Comparison of ENCODE assay signal across 8 mouse cellular contexts in the genomic region with DNA sequence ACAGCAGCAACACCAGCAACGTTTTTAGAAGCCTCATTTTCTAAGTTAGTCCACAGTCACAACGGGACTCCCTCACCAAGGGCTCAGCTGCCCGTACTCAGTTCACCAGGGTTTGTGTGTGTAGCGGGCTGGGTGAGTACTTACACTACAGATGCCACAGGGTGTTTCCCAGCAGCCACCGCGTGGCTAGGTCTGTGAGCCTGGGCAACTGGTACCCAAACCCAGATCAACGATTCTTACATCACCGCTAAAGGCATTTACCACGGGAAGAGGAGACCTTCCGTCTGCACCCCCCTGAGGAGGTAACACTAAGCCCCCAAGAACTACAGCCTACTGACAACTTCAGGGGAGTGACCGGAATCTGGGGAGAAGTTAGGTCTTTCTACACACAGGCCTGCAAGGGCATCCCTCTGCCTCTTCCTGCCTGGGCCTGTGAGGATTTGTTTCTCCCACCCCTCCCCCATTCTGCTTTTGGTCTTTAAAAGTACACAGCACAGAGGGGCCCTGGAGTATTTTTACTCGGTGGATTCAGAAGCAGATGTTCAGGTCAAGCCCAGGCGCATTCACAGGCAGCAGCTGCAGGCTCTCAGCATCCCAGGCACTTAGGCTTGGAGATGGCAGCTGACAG.
DNase-seq lines count a peak whose midpoint lies in the region; ATAC-seq and TF ChIP-seq lines count a peak whose summit lies in the region.

No protein-coding gene starts in this region.

- no peaks in the 10 kb centered on the region for H3K9me3 ChIP-seq in lung, postnatal 0 days (ENCODE audit: low read length)

- TF ChIP-seq POLR2A in thymus, adult 2 months (IDR thresholded peaks at IDR 0.05; ENCODE audit: control insufficient read depth, extremely low read depth, insufficient read depth, low read length, poor library complexity), result no peak
- no peak; the same call in 1 of the 2 replicates for TF ChIP-seq POLR2A in heart, adult 2 months (IDR thresholded peaks at IDR 0.05; ENCODE audit: insufficient read depth, low read depth, low read length)
- no peak for TF ChIP-seq POLR2A in kidney, adult 2 months (IDR thresholded peaks at IDR 0.05; ENCODE audit: low read depth, low read length)
- no peak for TF ChIP-seq POLR2A in small intestine, adult 2 months (IDR thresholded peaks at IDR 0.05; ENCODE audit: low read depth, low read length)

- H3K79me2 ChIP-seq in heart, adult 2 months (replicated peaks; ENCODE audit: control insufficient read depth, insufficient read depth, low read length), result no peaks in the 10 kb centered on the region

- no peaks in the 10 kb centered on the region for H3K36me3 ChIP-seq in thymus, adult 2 months (ENCODE audit: control insufficient read depth, insufficient read depth, low read length)
- peaks cover 12% of the 10 kb centered on the region for H3K36me3 ChIP-seq in heart, adult 2 months (ENCODE audit: control insufficient read depth, insufficient read depth, low read length)
- H3K36me3 ChIP-seq in kidney, adult 2 months (ENCODE audit: control insufficient read depth, insufficient read depth, low read length), result no peaks in the 10 kb centered on the region
- no peaks in the 10 kb centered on the region for H3K36me3 ChIP-seq in lung, postnatal 0 days (ENCODE audit: insufficient read depth, low read length)
- no peaks in the 10 kb centered on the region for H3K36me3 ChIP-seq in small intestine, adult 2 months (ENCODE audit: control insufficient read depth, insufficient read depth, low read length)

- peaks cover 18% of the 10 kb centered on the region for H3K4me1 ChIP-seq in thymus, adult 2 months (replicated peaks; ENCODE audit: control insufficient read depth, insufficient read depth, low read length)
- H3K4me1 ChIP-seq in heart, adult 2 months (ENCODE audit: control insufficient read depth, insufficient read depth, low read length), result peaks cover 37% of the 10 kb centered on the region
- H3K4me1 ChIP-seq in kidney, adult 2 months (ENCODE audit: control insufficient read depth, insufficient read depth, low read length), result peaks cover 5% of the 10 kb centered on the region; the same call in 1 of the 2 replicates
- peaks cover 24% of the 10 kb centered on the region; the same call in 1 of the 2 replicates for H3K4me1 ChIP-seq in lung, postnatal 0 days (ENCODE audit: insufficient read depth, low read depth, low read length)
- peaks cover 8% of the 10 kb centered on the region; the same call in 1 of the 2 replicates for H3K4me1 ChIP-seq in small intestine, adult 2 months (ENCODE audit: control insufficient read depth, insufficient read depth, insufficient read length, low read length)

- H3K4me3 ChIP-seq in thymus, adult 2 months (ENCODE audit: control insufficient read depth, insufficient read depth, low read length), result peak overlapping the region; percentile 55
- no peak overlapping the region for H3K4me3 ChIP-seq in heart, adult 2 months
- no peak overlapping the region for H3K4me3 ChIP-seq in kidney, adult 2 months (ENCODE audit: insufficient read depth, low read depth, low read length)
- no peak overlapping the region for H3K4me3 ChIP-seq in lung, postnatal 0 days (ENCODE audit: low read depth, low read length)
- peak overlapping the region; percentile 42 for H3K4me3 ChIP-seq in small intestine, adult 2 months (ENCODE audit: low read depth, low read length)

- H3K4me2 ChIP-seq in lung, postnatal 0 days (replicated peaks; ENCODE audit: low read depth, low read length), result peak overlapping the region; percentile 35; the same call in 1 of the 2 replicates

- no peak overlapping the region for H3K27ac ChIP-seq in thymus, adult 2 months (ENCODE audit: control insufficient read depth, insufficient read depth, low read length)
- H3K27ac ChIP-seq in heart, adult 2 months, result peak overlapping the region; percentile 87
- peak overlapping the region; percentile 85 for H3K27ac ChIP-seq in kidney, adult 2 months (ENCODE audit: insufficient read depth, low read depth, low read length)
- H3K27ac ChIP-seq in lung, postnatal 0 days (ENCODE audit: low read length), result peak overlapping the region; percentile 94
- H3K27ac ChIP-seq in small intestine, adult 2 months (ENCODE audit: insufficient read depth, low read depth, low read length), result peak overlapping the region; percentile 76

- WGBS in thymus, adult 2 months, result 15% methylated on average over 13 of the region's 13 CpGs
- 25% methylated on average over 13 of the region's 13 CpGs for WGBS in heart, adult 2 months
- WGBS in kidney, adult 2 months, result 26% methylated on average over 13 of the region's 13 CpGs
- WGBS in lung, postnatal 0 days, result 21% methylated on average over 13 of the region's 13 CpGs
- 57% methylated on average over 13 of the region's 13 CpGs for whole genome bisulfite sequencing in small intestine, adult 2 months

- peak overlapping the region; percentile 4 for H3K9ac ChIP-seq in heart, adult 2 months (ENCODE audit: low read depth, low read length)
- no peak overlapping the region for H3K9ac ChIP-seq in lung, postnatal 0 days (replicated peaks; ENCODE audit: low read depth)

- intact Hi-C loops in heart, adult 2 months (cut with DNase I), result loop anchor here (1.0 to 10.0 kb wide), 3 partner anchors 92 to 360 kb away; no protein-coding TSS in a partner anchor

- TF ChIP-seq EP300 in heart, adult 2 months (IDR thresholded peaks at IDR 0.05; ENCODE audit: insufficient read depth, low read depth, low read length), result peak; percentile 55; the same call in 1 of the 2 replicates
- TF ChIP-seq EP300 in lung, postnatal 0 days (IDR thresholded peaks at IDR 0.05), result no peak; the same call in 1 of the 2 replicates

- H3K27me3 ChIP-seq in thymus, adult 2 months (ENCODE audit: control insufficient read depth, insufficient read depth, low read length), result no peaks in the 10 kb centered on the region
- no peaks in the 10 kb centered on the region for H3K27me3 ChIP-seq in heart, adult 2 months (ENCODE audit: control insufficient read depth, insufficient read depth, low read length)
- no peaks in the 10 kb centered on the region for H3K27me3 ChIP-seq in kidney, adult 2 months (replicated peaks; ENCODE audit: control insufficient read depth, insufficient read depth, low read length)
- H3K27me3 ChIP-seq in lung, postnatal 0 days (replicated peaks; ENCODE audit: insufficient read depth, low read length), result no peaks in the 10 kb centered on the region
- H3K27me3 ChIP-seq in small intestine, adult 2 months (ENCODE audit: control insufficient read depth, insufficient read depth, low read length), result no peaks in the 10 kb centered on the region

- DNase-seq in thymus, adult 2 months, result peak; percentile 24
- DNase-seq in thymus, adult 18-20 months, result no peak
- peak in 1 of 2 experiments; percentile 60 for DNase-seq in heart, adult 2 months
- peak; percentile 65 for DNase-seq in kidney, adult 2 months
- DNase-seq in lung, postnatal 0 days (ENCODE audit: low spot score), result peak; percentile 87
- DNase-seq in urinary bladder, postnatal 14 days (ENCODE audit: low spot score), result no peak
- no peak for DNase-seq in right cerebral cortex, postnatal 4 days

- peak; percentile 11 for ATAC-seq in lung, postnatal 0 days

- no peak for TF ChIP-seq CTCF in thymus, adult 2 months (IDR thresholded peaks at IDR 0.05; ENCODE audit: borderline replicate concordance, control insufficient read depth, extremely low read depth, insufficient read depth, low read length, poor library complexity)
- TF ChIP-seq CTCF in heart, adult 2 months (IDR thresholded peaks at IDR 0.05), result no peak
- TF ChIP-seq CTCF in kidney, adult 2 months (conservative IDR thresholded peaks at IDR 0.05; ENCODE audit: insufficient read depth, insufficient read length, low read depth, low read length), result no peak
- TF ChIP-seq CTCF in lung, postnatal 0 days (IDR thresholded peaks at IDR 0.05), result no peak
- TF ChIP-seq CTCF in small intestine, adult 2 months (IDR thresholded peaks at IDR 0.05; ENCODE audit: extremely low read depth, insufficient read length, insufficient replicate concordance, low read depth, low read length), result no peak

Comparison
In these comparisons a context has a peak if more than half of its experiments do, and no peak if none do; other contexts are left out.
1. DNase-seq: peak in thymus, adult 2 months (single experiment), kidney, adult 2 months (single experiment) and lung, postnatal 0 days (single experiment); none in thymus, adult 18-20 months (0 of 2), urinary bladder, postnatal 14 days (single experiment) and right cerebral cortex, postnatal 4 days (single experiment).
2. H3K4me3 ChIP-seq: peak in thymus, adult 2 months (single experiment) and small intestine, adult 2 months (single experiment); none in heart, adult 2 months (single experiment), kidney, adult 2 months (single experiment) and lung, postnatal 0 days (single experiment).